Mouse (Mus musculus) hindbrain, embryonic 11.5 days (tissue): ENCODE results near the gene Hba-a2. TPM values are rescaled to one million over a fixed set of nuclear protein-coding genes. Genes with fewer than 3 reads are reported as not detected.

Experiments used
- ATAC-seq: fragments of 200-750 bp; cut with Nextera tagmentation; 2 replicates; pipeline ENCODE4 v1.8.0; 2017; ENCODE audit warnings: mild to moderate bottlenecking, moderate TSS enrichment, moderate library complexity; ENCODE audit not compliant: low FRiP score
- DNase-seq: peaks from one replicate; pipeline ENCODE4 v3.0.0-alpha.2; 2015; ENCODE audit warnings: low spot score
- H3K27ac ChIP-seq: fragments of 300-500 bp; sonication (generic); 2 replicates; pipeline ENCODE4 v1.5.1; 2014; ENCODE audit warnings: mild to moderate bottlenecking, low read depth, low read length
- H3K27me3 ChIP-seq: fragments of 300-500 bp; sonication (generic); 2 replicates; pipeline ENCODE4 v1.6.1; 2014; ENCODE audit warnings: mild to moderate bottlenecking, low read length, moderate library complexity, mixed read lengths; ENCODE audit not compliant: control insufficient read depth, insufficient read depth
- H3K36me3 ChIP-seq: fragments of 300-500 bp; sonication (generic); 2 replicates; pipeline ENCODE4 v1.6.1; 2014; ENCODE audit warnings: mild to moderate bottlenecking, low read length, moderate library complexity, mixed read lengths; ENCODE audit not compliant: control insufficient read depth, insufficient read depth
- H3K4me1 ChIP-seq: fragments of 300-500 bp; sonication (generic); replicated peaks from 2 replicates; pipeline ENCODE4 v1.6.1; 2014; ENCODE audit warnings: low read length, mixed read lengths; ENCODE audit not compliant: control insufficient read depth, insufficient read depth
- H3K4me2 ChIP-seq: fragments of 300-500 bp; sonication (generic); replicated peaks from 2 replicates; pipeline ENCODE4 v1.6.1; 2014; ENCODE audit warnings: mild to moderate bottlenecking, low read depth, low read length
- H3K4me3 ChIP-seq: fragments of 300-500 bp; sonication (generic); 2 replicates; pipeline ENCODE4 v1.5.1; 2014; ENCODE audit warnings: low read depth, low read length
- H3K9ac ChIP-seq: fragments of 300-500 bp; sonication (generic); 2 replicates; pipeline ENCODE4 v1.6.1; 2014; ENCODE audit warnings: low read depth, low read length
- H3K9me3 ChIP-seq: fragments of 300-500 bp; sonication (generic); 2 replicates; pipeline ENCODE4 v1.6.1; 2016; ENCODE audit warnings: low read length; ENCODE audit not compliant: control insufficient read depth
- WGBS: fragments of 180-500 bp; shearing (Covaris S2); extraction: QIAGEN DNeasy Blood & Tissue Kit; methylation state at CpG from one replicate; pipeline ENCODE4 v1.1.7; 2014; 5-methylcytosine and 5-hydroxymethylcytosine counted together
- polyA plus RNA-seq: library from polyadenylated mRNA; unstranded; fragments of >200 nt; fragmentation: Nextera tagmentation; extraction: Ambion mirVana; gene quantifications from 2 replicates; pipeline ENCODE4 v1.2.1, GENCODE M21; 2014

The Hba-a2 gene
- polyA plus RNA-seq, 1 experiment from 2014 or later: 5,453 TPM

GRCm38 (mm10) chr11:32320507-32321195 is 24.4 kb downstream of the Hba-a2 start:
- ATAC-seq (0 out of 2 replicates have a peak, but pooled peaks have one; percentile 38), DNase-seq (no peak)
- WGBS: 67% methylated on average over 11 of the region's 11 CpGs
- no peak overlapping the region for H3K4me2 ChIP-seq
- no peak overlapping the region for H3K27ac ChIP-seq
- no peaks in the 10 kb centered on the region for H3K27me3 ChIP-seq
- no peak overlapping the region for H3K9ac ChIP-seq
- no peaks in the 10 kb centered on the region for H3K4me1 ChIP-seq
- H3K36me3 ChIP-seq: no peaks in the 10 kb centered on the region
- no peak overlapping the region for H3K4me3 ChIP-seq
- no peaks in the 10 kb centered on the region for H3K9me3 ChIP-seq

- ATAC-seq (0 out of 2 replicates have a peak, but pooled peaks have one; percentile 35), DNase-seq (peak; percentile 80)
- Histone ChIP-seq H3K4me1 (no peaks in the 10 kb centered on the region), H3K9me3 (no peaks in the 10 kb centered on the region), H3K4me2 (no peak overlapping the region), H3K36me3 (no peaks in the 10 kb centered on the region), H3K27me3 (no peaks in the 10 kb centered on the region), H3K9ac (no peak overlapping the region), H3K4me3 (no peak overlapping the region), H3K27ac (no peak overlapping the region)
- WGBS: 45% methylated on average over 8 of the region's 8 CpGs
Observed at GRCm38 (mm10) chr11:32321196-32321565, 24.9 kb downstream of the Hba-a2 start.

GRCm38 (mm10) chr11:32324609-32325008 is 28.3 kb downstream of the Hba-a2 start:
- Histone ChIP-seq H3K4me1 (no peaks in the 10 kb centered on the region), H3K27ac (no peak overlapping the region), H3K27me3 (no peaks in the 10 kb centered on the region), H3K36me3 (no peaks in the 10 kb centered on the region), H3K9me3 (no peaks in the 10 kb centered on the region), H3K9ac (no peak overlapping the region), H3K4me2 (no peak overlapping the region), H3K4me3 (no peak overlapping the region)
- DNase-seq (peak; percentile 96), ATAC-seq (peak; percentile 76)
- WGBS: 11% methylated on average over 15 of the region's 15 CpGs

GRCm38 (mm10) chr11:32331075-32331474 is 34.8 kb downstream of the Hba-a2 start:
- H3K9me3 ChIP-seq: no peaks in the 10 kb centered on the region
- no peak overlapping the region for H3K4me2 ChIP-seq
- no peak overlapping the region for H3K27ac ChIP-seq
- ATAC-seq (no peak), DNase-seq (no peak)
- H3K9ac ChIP-seq: no peak overlapping the region
- 54% methylated on average over 6 of the region's 6 CpGs for WGBS
- H3K4me3 ChIP-seq: no peak overlapping the region
- H3K27me3 ChIP-seq: no peaks in the 10 kb centered on the region
- 0 out of 2 replicates have a peak, but pooled peaks cover 2% of the 10 kb centered on the region for H3K4me1 ChIP-seq
- no peaks in the 10 kb centered on the region for H3K36me3 ChIP-seq

- no peak overlapping the region for H3K27ac ChIP-seq
- H3K27me3 ChIP-seq: no peaks in the 10 kb centered on the region
- WGBS: 74% methylated on average over 5 of the region's 5 CpGs
- no peak overlapping the region for H3K4me3 ChIP-seq
- ATAC-seq (no peak), DNase-seq (no peak)
- H3K4me1 ChIP-seq: 0 out of 2 replicates have a peak, but pooled peaks cover 2% of the 10 kb centered on the region
- H3K4me2 ChIP-seq: no peak overlapping the region
- H3K36me3 ChIP-seq: no peaks in the 10 kb centered on the region
- H3K9ac ChIP-seq: no peak overlapping the region
- H3K9me3 ChIP-seq: no peaks in the 10 kb centered on the region
Observed at GRCm38 (mm10) chr11:32331861-32332260, 35.6 kb downstream of the Hba-a2 start.

GRCm38 (mm10) chr11:32333235-32333634 is 36.9 kb downstream of the Hba-a2 start:
- no peaks in the 10 kb centered on the region for H3K36me3 ChIP-seq
- ATAC-seq (no peak), DNase-seq (no peak)
- no peak overlapping the region for H3K4me3 ChIP-seq
- H3K4me1 ChIP-seq: 0 out of 2 replicates have a peak, but pooled peaks cover 2% of the 10 kb centered on the region
- WGBS: 69% methylated on average over 2 of the region's 2 CpGs
- H3K9ac ChIP-seq: no peak overlapping the region
- no peaks in the 10 kb centered on the region for H3K27me3 ChIP-seq
- no peaks in the 10 kb centered on the region for H3K9me3 ChIP-seq
- H3K4me2 ChIP-seq: no peak overlapping the region
- no peak overlapping the region for H3K27ac ChIP-seq

GRCm38 (mm10) chr11:32336435-32336907 is 40.2 kb downstream of the Hba-a2 start:
- no peak for ATAC-seq
- Histone ChIP-seq H3K27ac (no peak overlapping the region), H3K4me2 (no peak overlapping the region), H3K36me3 (no peaks in the 10 kb centered on the region), H3K9ac (no peak overlapping the region), H3K27me3 (no peaks in the 10 kb centered on the region), H3K9me3 (no peaks in the 10 kb centered on the region), H3K4me3 (no peak overlapping the region), H3K4me1 (no peaks in the 10 kb centered on the region)
- 87% methylated on average over 6 of the region's 6 CpGs for WGBS
- DNase-seq: no peak

GRCm38 (mm10) chr11:32339131-32339531 is 42.8 kb downstream of the Hba-a2 start:
- WGBS: 72% methylated on average over 2 of the region's 2 CpGs
- Histone ChIP-seq H3K9me3 (no peaks in the 10 kb centered on the region), H3K27ac (no peak overlapping the region), H3K4me1 (no peaks in the 10 kb centered on the region), H3K4me3 (no peak overlapping the region), H3K36me3 (no peaks in the 10 kb centered on the region), H3K4me2 (no peak overlapping the region), H3K9ac (no peak overlapping the region), H3K27me3 (no peaks in the 10 kb centered on the region)
- no peak for DNase-seq
- ATAC-seq: no peak
